Mouse (Mus musculus): ENCODE results near the gene Nrn1.

Gene Nrn1

DNA sequence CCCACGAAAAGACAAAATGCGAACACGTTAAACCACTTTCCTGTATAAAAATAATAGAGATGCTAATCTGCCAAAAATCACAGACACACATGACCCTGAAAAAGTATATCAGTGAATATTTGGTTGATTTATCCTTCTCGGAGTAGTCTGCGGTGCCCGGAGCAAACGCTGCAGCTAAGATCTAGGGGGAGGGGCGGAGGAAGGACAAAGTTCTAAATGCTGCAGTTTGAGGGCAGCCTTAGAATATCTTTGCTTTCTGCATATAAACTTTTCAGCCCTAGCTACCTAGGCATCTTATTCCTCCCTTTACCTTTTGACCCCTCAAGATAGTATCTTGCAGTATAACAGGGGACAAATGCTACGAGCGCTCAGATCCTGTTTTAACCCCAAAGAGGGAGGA, 1.4 kb downstream of the Nrn1 start:
- H3K9me3 ChIP-seq (ENCODE audit: low read length), result no peaks in the 10 kb centered on the region; the same call in 1 of the 2 replicates

DNA sequence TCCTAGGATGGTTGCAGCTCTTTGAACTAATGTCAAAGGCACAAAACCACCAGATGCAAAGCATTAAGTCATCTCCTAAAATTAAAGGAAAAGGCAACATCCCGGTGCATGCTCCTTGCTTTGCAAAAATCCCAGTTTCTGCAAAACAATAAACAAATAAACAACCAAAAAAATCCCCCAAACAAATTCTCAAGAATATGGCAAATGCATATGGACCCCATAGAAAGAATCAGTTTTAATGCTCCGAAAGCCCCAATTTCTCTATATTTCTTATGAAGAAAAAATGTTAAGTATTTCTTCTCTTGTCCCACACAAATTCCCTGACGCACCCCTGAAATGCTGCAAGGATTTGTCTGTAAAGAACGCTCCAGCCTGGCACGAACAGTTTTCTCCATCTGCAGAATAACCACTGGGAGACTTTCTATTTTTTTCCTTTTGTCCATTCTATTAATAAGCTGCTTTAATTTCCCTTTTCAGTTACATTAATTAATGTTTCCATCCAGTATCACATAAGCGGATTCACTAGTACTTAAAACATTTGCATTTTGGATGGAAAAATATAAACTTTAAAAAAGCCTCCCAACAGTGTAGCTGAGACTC, 1.9 kb downstream of the Nrn1 start:
- no peaks in the 10 kb centered on the region; the same call in 1 of the 2 replicates for H3K9me3 ChIP-seq (ENCODE audit: low read length)
- peaks cover 85% of the 10 kb centered on the region for H3K27me3 ChIP-seq (ENCODE audit: insufficient read depth, low read length)
- H3K4me3 ChIP-seq (replicated peaks; ENCODE audit: low read length), result no peak overlapping the region
- H3K4me1 ChIP-seq (replicated peaks; ENCODE audit: low read depth, low read length), result peaks cover 45% of the 10 kb centered on the region
- no peaks in the 10 kb centered on the region for H3K36me3 ChIP-seq (ENCODE audit: insufficient read depth, low read length)
- TF ChIP-seq CTCF (conservative IDR thresholded peaks at IDR 0.05; ENCODE audit: low read length) (no peak), POU5F1 (IDR thresholded peaks at IDR 0.05; ENCODE audit: borderline replicate concordance, low read length) (no peak), NANOG (IDR thresholded peaks at IDR 0.05; ENCODE audit: borderline replicate concordance, low read length) (no peak)

More for the DNA sequence above, 1.4 kb downstream of the Nrn1 start:
- peaks cover 42% of the 10 kb centered on the region for H3K4me1 ChIP-seq (replicated peaks; ENCODE audit: low read depth, low read length)
- peaks cover 82% of the 10 kb centered on the region for H3K27me3 ChIP-seq (ENCODE audit: insufficient read depth, low read length)
- H3K4me3 ChIP-seq (replicated peaks; ENCODE audit: low read length), result peak overlapping the region; percentile 75
- no peaks in the 10 kb centered on the region for H3K36me3 ChIP-seq (ENCODE audit: insufficient read depth, low read length)
- no peak for TF ChIP-seq POU5F1 (IDR thresholded peaks at IDR 0.05; ENCODE audit: borderline replicate concordance, low read length)
- no peak for TF ChIP-seq CTCF (conservative IDR thresholded peaks at IDR 0.05; ENCODE audit: low read length)
- no peak for TF ChIP-seq NANOG (IDR thresholded peaks at IDR 0.05; ENCODE audit: borderline replicate concordance, low read length)

DNA sequence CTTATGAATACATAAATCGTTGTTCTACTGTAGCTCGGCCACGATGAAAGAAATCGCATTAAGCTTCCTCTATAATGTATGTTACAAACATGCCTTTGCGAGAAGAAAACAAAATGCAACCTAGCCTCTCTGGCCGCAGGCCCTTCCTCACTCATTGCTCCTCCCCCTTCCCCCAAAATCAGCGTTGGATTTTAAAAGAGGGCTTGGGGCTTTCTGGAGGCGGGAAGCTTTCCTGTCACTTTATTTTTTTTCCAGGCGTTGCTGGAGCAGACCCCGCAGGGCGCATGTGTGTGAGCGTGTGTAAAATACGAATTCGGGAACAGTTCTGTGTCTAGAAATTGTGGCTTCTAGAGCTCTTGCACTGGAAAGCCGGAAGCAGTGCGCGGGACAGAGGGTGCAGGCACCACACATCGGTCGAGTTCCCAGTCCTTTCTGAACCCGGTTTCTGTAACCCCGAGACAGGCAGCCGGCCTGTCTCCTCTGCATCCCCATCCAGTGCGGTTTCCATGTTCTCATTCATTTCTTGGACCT, 2.9 kb downstream of the Nrn1 start:
- TF ChIP-seq CTCF (conservative IDR thresholded peaks at IDR 0.05; ENCODE audit: low read length) (no peak), POU5F1 (IDR thresholded peaks at IDR 0.05; ENCODE audit: borderline replicate concordance, low read length) (no peak), NANOG (IDR thresholded peaks at IDR 0.05; ENCODE audit: borderline replicate concordance, low read length) (no peak)

DNA sequence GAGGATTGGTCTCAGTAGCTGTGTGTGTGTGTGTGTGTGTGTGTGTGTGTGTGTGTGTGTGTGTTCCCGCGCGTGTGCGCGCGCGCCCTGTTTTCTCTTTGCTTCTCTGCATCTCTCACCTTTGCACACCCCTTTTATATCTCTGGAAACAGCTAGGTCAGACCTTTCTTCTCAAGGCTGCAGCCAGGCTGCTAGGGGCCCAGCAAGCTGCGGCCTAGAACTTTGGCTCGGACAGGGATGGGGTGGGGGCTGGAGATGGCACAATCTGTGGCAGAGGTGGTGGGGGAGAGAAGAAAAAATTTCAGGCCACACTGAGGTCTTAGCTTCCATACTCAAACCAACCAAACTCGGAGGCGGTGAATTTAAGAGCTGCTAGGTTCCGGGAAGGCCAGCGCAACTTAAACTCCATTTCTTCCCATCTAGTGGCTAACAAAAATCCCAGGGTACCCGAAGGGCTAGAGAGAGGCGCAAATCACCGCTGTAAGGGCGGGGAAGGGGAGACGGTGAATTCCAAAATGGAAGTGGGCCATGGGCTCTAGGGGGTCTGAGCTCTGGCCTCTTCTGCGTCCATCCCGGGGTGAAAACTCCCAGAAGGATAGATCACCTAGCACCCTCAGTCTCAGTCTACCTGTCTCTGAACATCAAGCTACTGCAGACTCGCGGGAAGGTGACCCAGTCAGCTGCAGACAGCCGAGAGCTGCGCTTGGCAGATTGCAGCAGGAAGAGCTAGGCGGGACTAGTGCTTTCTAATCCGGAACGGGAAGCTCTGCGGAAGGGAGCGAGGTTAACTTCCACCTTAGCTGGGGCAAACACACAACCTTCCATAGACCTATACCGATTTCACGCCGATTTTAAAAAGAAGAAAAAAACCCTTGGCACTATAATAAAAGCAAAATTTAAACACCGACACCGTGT, 3.7 kb downstream of the Nrn1 start:
- TF ChIP-seq CTCF (conservative IDR thresholded peaks at IDR 0.05; ENCODE audit: low read length), result no peak
- no peak for TF ChIP-seq NANOG (IDR thresholded peaks at IDR 0.05; ENCODE audit: borderline replicate concordance, low read length)
- H3K9me3 ChIP-seq (ENCODE audit: low read length), result no peaks in the 10 kb centered on the region; the same call in 1 of the 2 replicates
- no peaks in the 10 kb centered on the region for H3K36me3 ChIP-seq (ENCODE audit: insufficient read depth, low read length)
- H3K4me3 ChIP-seq (replicated peaks; ENCODE audit: low read length), result peak overlapping the region; percentile 45
- peaks cover 94% of the 10 kb centered on the region for H3K27me3 ChIP-seq (ENCODE audit: insufficient read depth, low read length)
- H3K4me1 ChIP-seq (replicated peaks; ENCODE audit: low read depth, low read length), result peaks cover 48% of the 10 kb centered on the region

More for the DNA sequence above, 2.9 kb downstream of the Nrn1 start:
- Histone ChIP-seq H3K36me3 (ENCODE audit: insufficient read depth, low read length) (no peaks in the 10 kb centered on the region), H3K27me3 (ENCODE audit: insufficient read depth, low read length) (peaks cover 87% of the 10 kb centered on the region), H3K9me3 (ENCODE audit: low read length) (no peaks in the 10 kb centered on the region; the same call in 1 of the 2 replicates), H3K4me3 (replicated peaks; ENCODE audit: low read length) (peak overlapping the region; percentile 45), H3K4me1 (replicated peaks; ENCODE audit: low read depth, low read length) (peaks cover 48% of the 10 kb centered on the region)

DNA sequence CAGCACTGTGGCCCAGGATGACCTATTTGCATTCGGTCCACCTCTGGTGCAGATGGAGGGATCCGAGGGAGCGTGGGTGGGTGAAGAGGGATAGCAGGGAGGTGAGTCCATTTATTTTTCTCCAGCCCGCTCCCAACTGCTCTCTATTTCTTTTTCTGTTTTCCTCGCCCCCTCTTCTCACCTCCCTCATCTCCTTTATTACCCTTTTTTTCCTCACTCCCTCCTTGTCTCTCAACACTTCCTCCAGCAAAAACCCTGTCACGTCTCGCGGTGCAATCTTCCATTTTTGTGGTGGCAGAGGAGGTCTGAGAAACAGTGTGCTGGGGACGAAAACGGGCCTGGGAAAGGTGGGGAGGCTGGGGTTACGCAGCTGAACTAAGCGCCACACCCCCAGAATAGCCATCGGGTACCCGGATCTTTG, 4.6 kb downstream of the Nrn1 start:
- no peaks in the 10 kb centered on the region; the same call in 1 of the 2 replicates for H3K9me3 ChIP-seq (ENCODE audit: low read length)
- H3K4me1 ChIP-seq (replicated peaks; ENCODE audit: low read depth, low read length), result peaks cover 42% of the 10 kb centered on the region
- H3K27me3 ChIP-seq (ENCODE audit: insufficient read depth, low read length), result peaks cover 96% of the 10 kb centered on the region
- no peaks in the 10 kb centered on the region for H3K36me3 ChIP-seq (ENCODE audit: insufficient read depth, low read length)
- TF ChIP-seq POU5F1 (IDR thresholded peaks at IDR 0.05; ENCODE audit: borderline replicate concordance, low read length) (no peak), NANOG (IDR thresholded peaks at IDR 0.05; ENCODE audit: borderline replicate concordance, low read length) (no peak), CTCF (conservative IDR thresholded peaks at IDR 0.05; ENCODE audit: low read length) (no peak)
- H3K4me3 ChIP-seq (replicated peaks; ENCODE audit: low read length), result no peak overlapping the region

DNA sequence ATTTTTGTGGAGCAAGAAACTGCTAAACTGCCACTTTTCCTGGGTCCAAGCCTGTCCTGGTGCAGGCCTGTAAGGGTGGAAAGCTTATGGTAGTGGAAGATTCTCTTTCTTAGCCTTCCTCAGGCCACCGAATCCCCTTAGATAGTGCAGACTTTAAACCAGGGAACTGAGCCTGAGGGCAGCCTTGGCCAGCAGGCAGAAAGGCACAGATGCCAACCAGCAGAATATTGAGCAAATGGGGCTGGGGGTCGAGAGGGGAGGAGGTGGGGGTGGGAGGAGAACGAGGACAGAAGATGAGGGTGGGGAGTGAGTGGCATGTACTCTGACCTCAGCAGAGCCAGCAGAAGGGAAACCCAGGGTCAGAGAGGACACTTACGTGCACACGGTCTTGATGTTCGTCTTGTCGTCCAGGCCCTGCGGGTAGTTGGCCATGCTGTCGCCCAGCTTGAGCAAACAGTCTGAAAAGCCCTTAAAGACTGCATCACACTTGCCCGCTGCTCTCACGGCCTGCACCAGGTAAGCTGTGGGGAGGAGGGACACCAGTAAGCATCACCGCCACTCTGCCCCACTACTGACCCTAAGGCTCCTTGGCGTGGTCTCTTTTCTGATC, 5.1 kb downstream of the Nrn1 start:
- H3K27me3 ChIP-seq (ENCODE audit: insufficient read depth, low read length), result peaks cover 96% of the 10 kb centered on the region
- no peak for TF ChIP-seq CTCF (conservative IDR thresholded peaks at IDR 0.05; ENCODE audit: low read length)
- no peak for TF ChIP-seq POU5F1 (IDR thresholded peaks at IDR 0.05; ENCODE audit: borderline replicate concordance, low read length)
- no peak for TF ChIP-seq NANOG (IDR thresholded peaks at IDR 0.05; ENCODE audit: borderline replicate concordance, low read length)

DNA sequence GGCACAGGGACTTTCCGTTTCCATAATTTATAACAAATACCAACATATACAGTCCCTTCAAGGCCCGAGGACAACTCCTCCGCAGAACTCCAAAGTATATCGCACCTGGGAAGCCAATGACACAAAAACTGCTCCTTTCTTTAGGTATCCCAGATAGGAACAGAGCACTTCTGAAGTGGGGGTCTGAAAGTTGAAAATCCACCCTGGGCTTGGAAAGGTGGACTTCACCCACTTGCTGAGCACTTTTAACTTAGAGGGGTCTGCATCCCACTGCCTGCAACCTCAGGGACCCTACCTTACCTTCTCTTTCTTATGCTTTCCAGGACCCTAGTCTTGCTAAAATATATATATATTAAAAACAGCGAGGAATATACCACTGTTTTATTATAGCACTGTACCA, 6.4 kb downstream of the Nrn1 start:
- TF ChIP-seq POU5F1 (IDR thresholded peaks at IDR 0.05; ENCODE audit: borderline replicate concordance, low read length) (no peak), NANOG (IDR thresholded peaks at IDR 0.05; ENCODE audit: borderline replicate concordance, low read length) (no peak)
- no peaks in the 10 kb centered on the region; the same call in 1 of the 2 replicates for H3K9me3 ChIP-seq (ENCODE audit: low read length)
- H3K36me3 ChIP-seq (ENCODE audit: insufficient read depth, low read length), result no peaks in the 10 kb centered on the region

More for the DNA sequence above, 5.1 kb downstream of the Nrn1 start:
- H3K4me1 ChIP-seq (replicated peaks; ENCODE audit: low read depth, low read length), result peaks cover 44% of the 10 kb centered on the region
- H3K36me3 ChIP-seq (ENCODE audit: insufficient read depth, low read length), result no peaks in the 10 kb centered on the region
- no peaks in the 10 kb centered on the region; the same call in 1 of the 2 replicates for H3K9me3 ChIP-seq (ENCODE audit: low read length)
- no peak overlapping the region for H3K4me3 ChIP-seq (replicated peaks; ENCODE audit: low read length)

More for the DNA sequence above, 6.4 kb downstream of the Nrn1 start:
- H3K27me3 ChIP-seq (ENCODE audit: insufficient read depth, low read length), result peaks cover 97% of the 10 kb centered on the region
- no peak overlapping the region for H3K4me3 ChIP-seq (replicated peaks; ENCODE audit: low read length)
- peaks cover 48% of the 10 kb centered on the region for H3K4me1 ChIP-seq (replicated peaks; ENCODE audit: low read depth, low read length)
